Mouse (Mus musculus) G1E-ER4 (cell line): ENCODE data around the gene Rps6kl1. TPM values are rescaled to one million over a fixed set of nuclear protein-coding genes. Genes with fewer than 3 reads are reported as not detected.

Source experiments
- GATA1 ChIP-seq: IDR thresholded peaks from one replicate; pipeline ENCODE4 v1.8.0; 2012; ENCODE audit warnings: low read length, inconsistent platforms
- polyA plus RNA-seq: library from polyadenylated mRNA; stranded (reverse); fragments of >175 nt; gene quantifications from 2 replicates; pipeline ENCODE4 v1.2.3, GENCODE M21; 2012

Rps6kl1 gene
- not detected in 2 replicates for polyA plus RNA-seq

DNA sequence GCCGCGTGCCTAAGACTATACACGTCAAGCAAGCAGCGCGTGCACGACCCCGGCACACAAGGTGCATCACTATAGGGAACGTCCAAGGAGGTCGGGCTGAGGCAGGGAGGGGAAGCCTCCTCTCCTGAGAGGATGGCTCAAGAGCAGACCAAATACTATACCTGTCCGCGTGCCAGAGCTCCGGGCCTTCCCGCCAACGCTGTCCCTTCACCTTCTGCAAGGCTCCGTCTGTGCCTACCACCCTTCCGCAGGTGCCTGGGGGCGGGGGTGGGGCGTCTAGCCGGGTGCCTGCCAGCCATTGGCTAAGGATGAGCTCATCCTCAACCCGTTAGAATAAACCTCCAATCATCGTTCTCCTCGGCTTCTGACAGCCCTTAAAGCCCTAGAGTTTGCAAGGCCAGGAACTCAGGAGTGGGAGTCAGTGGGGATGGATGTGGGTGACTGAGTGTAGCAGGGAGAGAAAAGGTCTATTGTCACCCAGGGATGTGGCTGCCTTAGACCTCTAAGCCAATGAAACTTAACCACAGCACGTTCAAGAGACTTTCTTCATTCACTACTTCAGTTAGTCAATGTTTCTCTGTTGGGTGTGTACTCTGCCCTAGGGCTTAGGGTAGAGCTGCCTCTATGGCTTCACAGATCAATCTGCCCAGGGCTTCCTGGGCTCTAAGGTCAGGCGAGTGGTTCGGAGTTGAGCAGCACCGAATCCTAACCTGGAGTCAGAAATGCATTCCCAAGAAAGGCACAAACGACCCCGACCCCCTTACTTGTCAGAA, at the start of gene Rps6kl1:
Gene Rps6kl1 (minus strand): TSS at position 263 of the 773 bp plus-strand sequence.
- no peak for TF ChIP-seq GATA1

DNA sequence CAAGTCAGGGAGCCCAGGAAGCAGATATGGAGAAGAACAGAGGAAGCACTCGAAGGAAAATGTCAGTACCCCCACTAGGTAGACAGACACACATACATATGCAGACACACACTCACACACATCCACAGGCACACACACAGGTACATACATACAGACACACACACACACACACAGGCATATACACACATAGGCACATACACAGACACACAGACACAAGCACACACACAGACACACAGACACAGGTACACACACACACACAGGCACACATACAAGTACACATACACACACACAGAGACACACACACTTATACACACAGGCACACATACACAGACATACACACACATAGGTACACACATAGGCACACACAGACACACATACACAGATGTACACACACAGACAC, 48.9 kb upstream of the Rps6kl1 start:
- no peak for TF ChIP-seq GATA1

DNA sequence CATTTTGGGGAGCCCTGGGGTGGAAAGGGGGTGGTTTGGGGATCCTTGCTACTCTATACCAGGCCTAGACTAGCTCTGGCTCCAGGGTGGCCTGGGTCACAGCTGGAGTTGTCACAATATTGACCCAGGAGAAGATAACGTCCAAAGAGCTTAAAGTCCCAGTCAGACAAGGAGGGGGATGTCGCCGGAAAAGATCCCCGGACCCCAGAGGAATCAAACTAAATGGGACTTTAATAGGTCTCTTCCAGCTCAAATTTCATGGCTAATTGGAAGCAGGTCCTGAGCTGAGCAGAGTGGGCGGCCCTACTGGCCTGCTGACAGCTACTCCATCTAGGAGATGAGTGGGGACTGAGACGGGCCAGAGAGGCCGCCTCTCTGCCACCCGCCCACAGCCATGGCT, 46.9 kb upstream of the Rps6kl1 start:
- TF ChIP-seq GATA1: no peak

DNA sequence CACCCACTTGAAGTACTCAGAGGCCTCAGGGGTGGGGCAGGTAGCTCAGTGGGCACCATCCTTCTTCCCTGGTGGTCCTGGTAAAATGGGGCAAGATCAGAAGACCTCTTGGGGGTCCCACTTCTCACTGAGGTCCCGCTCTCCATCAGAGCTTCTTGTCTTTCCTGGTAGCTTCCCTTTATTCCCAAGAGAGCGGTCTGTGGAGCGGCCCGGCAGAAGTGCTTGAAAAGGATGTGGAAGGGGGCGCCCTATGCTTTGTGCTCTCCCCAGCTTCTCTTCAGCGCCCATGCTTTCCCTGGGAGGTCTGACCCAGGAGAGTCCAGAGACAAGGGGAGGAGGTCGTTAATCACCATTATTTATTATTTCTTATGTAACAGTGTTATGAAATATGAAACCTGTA, 46.3 kb upstream of the Rps6kl1 start:
- no peak for TF ChIP-seq GATA1

DNA sequence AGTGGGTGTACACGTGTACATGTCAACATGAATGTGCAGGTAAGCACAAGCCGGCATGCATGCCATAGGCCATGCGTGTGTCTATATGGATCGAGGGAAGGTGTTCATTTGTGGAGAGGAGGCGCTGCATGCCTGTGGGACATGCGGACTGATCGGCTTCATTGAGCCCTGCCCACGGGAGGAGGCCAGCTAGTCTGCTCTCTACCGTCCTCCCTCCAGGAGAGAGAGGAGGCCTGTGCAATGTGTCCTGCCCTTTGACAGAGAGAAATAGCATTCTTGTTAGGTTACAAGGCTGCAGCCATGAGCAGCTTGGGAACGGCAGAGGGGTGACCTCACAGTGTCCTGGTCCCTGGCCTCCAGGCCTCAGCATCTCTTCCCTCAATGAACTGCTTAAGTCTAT, 45.1 kb upstream of the Rps6kl1 start:
- no peak for TF ChIP-seq GATA1

DNA sequence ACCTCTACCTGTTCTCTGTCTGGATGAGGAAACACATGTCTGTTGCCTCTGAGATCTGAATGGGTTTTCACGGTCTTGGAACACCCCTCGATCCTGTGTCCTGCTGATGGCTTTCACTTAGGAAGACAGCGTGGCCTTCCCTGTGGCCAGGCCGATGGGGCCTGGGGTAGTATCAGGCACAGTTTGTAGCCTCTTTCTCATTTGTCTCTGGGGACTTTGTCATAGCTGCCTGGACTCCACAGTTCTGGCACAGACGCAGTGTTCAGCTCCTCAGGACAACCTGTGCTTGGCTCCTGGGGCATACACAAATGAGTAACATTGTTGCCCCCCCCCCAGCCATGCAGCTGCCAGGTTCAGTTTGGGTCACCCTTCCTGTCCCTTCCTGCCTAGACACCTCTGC, 44.0 kb upstream of the Rps6kl1 start:
- TF ChIP-seq GATA1: no peak

DNA sequence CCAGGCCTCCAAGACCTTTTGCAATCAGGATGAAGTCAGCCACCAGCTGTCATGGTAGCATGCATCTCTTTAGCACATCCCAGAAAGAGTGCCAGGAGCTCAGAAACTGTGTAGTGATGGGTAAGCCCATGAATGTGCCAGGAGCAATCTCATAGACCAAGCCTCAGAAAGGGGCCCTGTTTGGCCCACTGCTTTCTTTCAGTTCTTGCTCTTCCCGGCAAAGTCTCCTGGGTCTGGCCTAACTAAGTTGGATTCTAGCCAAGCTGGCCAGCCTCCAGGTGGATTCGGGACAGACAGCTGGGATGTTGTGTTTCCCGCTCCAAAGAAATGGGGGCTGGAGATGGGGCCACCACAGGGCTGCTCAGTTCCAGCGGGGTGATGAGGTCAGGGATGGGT, 43.6 kb upstream of the Rps6kl1 start:
- TF ChIP-seq GATA1: no peak

DNA sequence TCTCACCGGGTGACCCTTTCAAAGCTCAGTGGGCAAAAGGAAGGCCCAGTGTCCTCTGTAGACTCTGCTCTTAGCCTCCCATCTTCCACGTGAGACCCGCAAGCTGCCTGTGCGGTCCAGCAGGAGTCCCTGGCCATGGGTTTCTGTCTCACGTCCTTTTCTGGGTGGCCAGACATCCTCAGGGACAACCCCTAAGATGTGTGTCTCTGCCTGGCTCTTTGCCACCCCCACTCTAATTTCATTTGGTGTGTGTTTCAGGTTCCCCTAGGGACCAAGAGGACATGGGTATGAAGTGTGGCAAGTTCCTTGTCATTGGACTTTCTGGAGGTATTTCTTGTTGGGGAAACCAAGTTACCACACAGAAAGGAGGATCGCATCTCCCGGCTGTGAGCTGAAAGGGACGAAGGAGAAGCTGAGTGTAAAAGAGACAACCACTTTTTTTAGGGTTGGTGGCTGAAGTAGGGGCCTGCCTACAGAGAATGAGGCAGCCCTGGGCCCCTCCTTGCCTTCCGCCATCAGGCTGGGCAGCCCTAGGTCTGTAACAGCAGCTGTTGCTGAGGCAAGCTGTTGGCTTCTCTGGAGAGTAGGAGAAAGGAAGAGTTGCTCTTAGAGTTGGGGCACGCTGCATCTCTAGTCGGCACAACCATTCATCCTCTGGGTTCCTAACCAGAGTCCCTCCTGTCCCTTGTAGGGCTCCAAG, 43.0 kb upstream of the Rps6kl1 start:
- TF ChIP-seq GATA1: no peak

DNA sequence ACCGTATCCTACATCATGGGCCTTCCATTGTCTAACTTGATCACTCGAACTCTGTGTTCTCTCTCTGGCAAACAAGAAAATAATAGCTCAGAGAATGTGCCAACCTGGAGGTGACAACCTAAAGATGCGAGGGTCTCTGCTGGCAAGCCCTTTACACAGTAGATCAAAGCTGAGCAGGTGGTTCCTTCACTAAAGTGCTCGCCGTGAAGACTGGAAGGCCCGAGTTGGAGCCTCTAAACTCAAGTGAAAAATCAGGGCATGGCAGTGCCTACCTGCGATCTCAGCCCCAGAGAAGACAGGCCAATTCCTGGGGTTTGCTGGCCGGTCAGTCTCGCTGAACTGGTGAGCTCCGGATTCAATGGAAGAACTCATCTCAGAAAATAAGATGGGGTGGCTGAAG, 42.1 kb upstream of the Rps6kl1 start:
- TF ChIP-seq GATA1: no peak

DNA sequence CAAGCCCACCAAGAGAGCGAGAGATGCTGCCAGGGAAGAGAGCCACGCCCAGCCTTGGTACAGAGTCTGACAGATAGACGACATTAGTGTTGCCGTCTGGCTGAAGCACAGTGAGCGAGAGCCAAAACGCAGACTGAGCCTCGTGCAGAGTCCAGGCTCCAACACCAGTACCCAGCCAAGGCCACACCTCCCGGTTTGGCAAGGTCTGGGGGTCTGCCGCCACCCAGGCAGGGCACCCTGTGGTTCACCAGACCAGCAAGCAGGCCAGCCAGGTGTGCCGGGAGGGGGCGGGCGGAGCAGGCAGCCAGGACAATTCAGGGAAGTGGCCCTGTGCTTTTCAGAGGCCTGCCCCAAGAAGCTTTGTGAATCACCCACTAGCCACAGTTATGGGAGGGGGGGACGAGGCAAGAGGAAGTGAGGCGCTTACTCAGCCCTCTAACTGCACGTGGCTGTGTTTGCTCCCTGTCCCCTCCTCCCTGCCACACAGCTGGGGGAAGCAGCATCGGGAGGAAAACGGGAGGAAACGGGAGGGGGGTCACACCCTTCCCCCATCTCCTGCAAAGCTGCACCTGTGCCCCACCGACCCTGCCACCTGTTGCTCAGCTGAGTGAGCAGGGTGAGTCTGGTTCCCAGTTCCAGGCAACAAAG, 41.5 kb upstream of the Rps6kl1 start:
- no peak for TF ChIP-seq GATA1

DNA sequence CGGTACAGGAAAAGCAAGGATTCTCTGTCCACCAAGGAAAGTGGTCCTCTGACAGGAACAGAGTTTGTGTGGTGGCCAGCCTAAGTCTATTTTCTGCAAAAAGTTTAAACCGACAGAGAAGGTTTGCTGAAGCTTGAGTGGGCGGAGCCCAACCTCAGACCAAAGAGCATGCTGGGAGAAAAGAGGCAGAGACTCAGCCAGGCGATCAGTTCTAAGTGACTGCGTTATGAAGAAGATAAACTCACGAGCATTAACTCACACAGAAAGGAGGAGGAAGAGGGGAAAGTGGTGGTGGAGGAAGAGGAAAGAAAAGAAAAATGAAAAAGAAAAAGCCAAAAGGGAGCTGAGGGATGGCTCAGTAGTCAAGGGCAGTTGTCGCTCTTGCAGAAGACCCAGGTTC, 39.2 kb upstream of the Rps6kl1 start:
- TF ChIP-seq GATA1: no peak

DNA sequence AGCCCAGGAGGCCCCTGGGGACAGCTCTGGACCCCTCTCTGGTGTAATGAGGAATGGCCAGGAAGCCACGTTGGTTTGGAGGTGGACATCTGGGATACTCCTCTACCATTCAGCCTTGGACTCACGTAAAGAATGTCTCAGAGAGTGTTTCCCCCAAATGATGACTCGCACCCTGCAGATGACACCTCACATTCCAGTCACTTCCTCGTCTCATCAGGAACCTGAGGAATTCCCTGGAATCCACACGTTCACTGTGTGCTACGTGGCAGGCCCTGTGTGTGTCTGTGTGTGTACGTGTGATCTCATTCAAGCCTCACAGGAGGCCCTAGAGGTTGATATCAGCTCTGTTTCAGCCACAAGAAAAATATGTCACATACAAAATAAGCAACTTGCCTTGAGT, 35.3 kb upstream of the Rps6kl1 start:
- TF ChIP-seq GATA1: no peak

DNA sequence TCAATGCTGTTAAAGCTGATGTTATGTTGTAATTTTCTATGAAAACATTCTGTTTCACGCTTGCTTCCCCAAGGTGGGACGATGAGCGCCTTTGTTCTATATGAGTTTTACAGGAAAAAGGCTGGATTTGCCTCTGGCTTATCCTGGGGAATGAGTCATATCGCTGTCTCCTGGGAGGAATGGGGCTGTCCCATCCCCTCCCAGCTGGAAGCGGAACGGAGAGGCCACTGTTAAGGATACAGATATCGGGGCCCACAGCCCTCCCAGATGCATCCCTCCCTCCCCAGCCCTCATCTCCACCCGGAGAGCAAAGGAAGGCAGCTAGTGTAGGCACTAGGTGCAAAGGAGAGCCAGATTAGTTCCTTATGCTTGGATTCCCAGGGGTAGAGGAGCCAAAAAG, 34.7 kb upstream of the Rps6kl1 start:
- TF ChIP-seq GATA1: no peak

DNA sequence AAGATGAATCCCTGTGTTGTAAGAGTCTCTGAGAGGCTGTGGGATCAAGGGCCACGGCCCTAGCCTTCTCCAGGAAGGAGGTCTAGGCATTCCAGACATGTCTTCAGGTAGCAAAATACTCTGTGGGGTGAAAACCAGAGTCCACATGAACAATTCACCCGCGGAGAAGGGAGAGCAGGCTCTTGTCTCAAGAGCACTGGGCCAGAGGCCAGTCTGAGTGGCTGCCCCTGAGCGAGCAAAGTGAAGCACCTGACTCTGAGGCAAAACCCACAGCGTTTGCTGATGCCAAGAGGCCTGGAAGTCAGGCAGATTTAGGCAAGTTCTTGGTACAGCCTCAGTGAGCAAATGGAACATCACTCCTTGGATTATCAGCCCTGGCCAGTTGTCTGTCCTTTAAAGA, 33.1 kb upstream of the Rps6kl1 start:
- no peak for TF ChIP-seq GATA1

DNA sequence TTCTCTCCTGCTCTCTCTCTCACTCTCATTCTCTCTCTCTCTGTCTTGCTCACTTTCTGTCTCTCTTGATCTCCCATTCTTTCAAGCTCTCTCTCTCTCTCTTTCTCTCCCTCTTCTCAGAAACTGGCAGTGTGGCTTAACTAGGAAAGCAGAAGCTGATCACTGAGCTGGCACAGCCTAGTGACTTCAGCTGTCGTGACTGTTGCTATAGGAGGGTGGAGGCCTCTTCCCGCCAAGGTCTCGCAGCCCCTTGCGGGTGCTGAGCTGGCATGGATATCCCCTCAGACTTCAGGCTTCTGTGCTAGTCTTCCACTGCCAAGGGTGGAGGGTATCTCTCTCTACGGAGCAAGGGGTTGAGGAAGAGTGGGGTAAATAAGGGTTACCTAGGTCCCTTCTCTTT, 31.8 kb upstream of the Rps6kl1 start:
- TF ChIP-seq GATA1: no peak

DNA sequence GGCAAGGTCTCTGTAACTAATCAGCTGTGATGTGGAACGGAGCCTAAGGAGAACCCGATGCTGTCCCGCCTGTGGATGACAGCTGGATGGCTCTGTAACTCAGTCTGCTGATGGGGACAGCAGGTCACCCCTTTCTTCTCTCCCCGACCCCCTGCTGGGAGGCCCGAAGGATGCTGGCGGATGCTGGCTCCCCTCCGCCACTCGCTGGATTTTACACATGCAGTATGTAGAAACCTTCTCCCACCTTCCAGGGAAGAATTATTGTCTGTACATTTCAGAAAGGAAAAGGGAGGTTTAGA, 31.2 kb upstream of the Rps6kl1 start:
- TF ChIP-seq GATA1: no peak
